Mouse (Mus musculus) c-Kit-negative CD71-positive TER-119-positive erythroid progenitor cells, embryonic 14.5 days (primary cell): ENCODE measurements around the gene Rad51b.
A peak's percentile ranks its signal among the peaks of the same experiment; 100 is the strongest.

Experiments
- DNase-seq: peaks from one replicate; pipeline ENCODE4 v3.0.0-alpha.2; 2013; ENCODE audit warnings: low read depth, low spot score

The Rad51b gene

DNA sequence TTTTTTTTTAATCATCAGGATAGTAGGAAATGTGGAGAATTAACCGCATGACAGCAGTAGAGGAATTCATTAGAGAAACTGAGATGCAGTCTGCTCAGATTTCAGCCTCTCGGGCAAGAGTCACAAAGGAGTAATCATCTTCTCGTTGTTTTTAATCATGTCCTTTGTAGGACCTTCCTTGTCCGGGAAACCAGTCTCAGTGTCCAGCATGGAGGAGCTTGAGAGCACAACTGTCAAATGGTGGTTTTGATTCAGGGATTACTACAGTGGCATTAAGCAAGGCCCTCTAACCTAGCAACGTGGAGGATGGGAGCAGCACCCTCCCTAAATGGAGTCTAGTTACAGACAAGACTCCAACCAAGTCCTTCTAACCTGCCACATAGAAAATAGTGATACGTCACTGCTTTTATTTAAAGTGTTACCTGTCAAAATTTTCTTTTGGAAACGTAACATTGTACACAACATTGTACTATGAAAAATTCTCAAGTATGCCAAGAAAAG lies 278.0 kb downstream of the Rad51b start:
- DNase-seq = no peak

GRCm38 (mm10) chr12:79577525-79577924 lies 280.4 kb downstream of the Rad51b start:
- DNase-seq = no peak

DNA sequence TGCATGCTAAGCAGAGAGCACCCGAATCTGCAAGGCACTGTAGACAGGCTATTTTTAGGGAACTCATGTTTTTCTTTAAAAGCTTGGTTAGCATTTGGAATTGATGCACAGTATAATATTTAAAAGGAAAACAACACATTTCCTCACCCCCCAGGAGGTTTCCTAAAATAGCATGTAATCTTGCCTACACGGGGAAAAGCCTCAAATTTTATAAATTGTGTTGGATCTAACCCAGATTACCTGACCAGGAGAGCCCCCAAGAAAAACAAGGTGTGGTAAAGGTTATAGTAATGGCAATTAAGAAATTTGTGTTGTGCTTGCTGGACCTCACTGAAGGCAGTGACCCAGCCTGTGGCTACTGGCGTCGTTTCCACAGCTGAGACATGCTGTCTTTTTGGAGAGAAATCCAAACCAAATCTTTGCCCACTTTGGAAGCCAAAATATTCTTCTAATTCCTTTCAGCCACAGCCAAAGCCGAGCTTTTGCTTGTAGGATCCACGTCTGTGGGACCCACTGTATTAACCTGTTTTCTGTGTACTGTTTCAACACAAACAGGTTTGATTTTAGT lies 282.0 kb downstream of the Rad51b start:
- DNase-seq = no peak

- no peak for DNase-seq
Observed at GRCm38 (mm10) chr12:79579837-79580236, 282.8 kb downstream of the Rad51b start.

- DNase-seq = no peak
Observed at GRCm38 (mm10) chr12:79584556-79585307, 287.6 kb downstream of the Rad51b start.

DNA sequence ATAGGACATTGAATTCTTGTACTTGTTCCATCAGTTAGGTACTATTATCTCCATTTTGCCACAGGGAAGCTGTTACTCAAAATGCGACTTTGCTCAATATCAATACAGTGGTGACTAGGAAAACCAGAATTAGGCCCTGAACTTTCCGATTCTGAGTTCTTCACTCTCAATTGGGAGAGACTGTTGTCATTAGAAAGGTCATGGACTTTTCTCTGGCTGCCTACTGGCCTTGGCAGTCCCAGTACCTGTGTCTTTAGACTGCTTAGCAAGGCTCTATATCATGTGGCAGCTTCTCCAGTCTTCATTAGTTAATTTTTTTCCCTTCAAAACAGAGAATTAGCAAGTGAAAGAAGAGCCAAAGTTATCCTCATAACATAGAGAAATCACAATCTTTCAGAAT lies 288.3 kb downstream of the Rad51b start:
- DNase-seq = no peak

GRCm38 (mm10) chr12:79588831-79589230 lies 291.7 kb downstream of the Rad51b start:
- DNase-seq = no peak

DNA sequence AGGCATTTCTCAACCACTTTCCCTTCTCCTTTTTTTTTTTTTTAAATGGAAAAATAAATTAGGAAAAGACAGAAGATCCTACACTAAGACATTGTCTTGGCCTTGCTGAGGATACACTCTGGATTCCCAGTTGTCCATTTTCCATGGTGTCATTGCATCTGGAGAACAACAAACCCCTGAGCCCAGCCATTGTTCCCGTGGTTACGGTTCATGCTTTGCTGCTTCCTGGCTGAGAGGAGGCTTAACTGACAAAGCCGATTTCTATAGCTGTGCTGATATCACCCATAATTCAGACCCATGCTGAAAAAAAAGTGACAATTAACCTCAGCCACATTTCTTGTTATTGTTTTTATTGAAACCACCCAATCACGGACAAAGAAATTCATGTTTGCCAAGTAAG lies 295.1 kb downstream of the Rad51b start:
- DNase-seq = no peak

- DNase-seq = no peak
Observed at GRCm38 (mm10) chr12:79596842-79597241, 299.8 kb downstream of the Rad51b start.

DNA sequence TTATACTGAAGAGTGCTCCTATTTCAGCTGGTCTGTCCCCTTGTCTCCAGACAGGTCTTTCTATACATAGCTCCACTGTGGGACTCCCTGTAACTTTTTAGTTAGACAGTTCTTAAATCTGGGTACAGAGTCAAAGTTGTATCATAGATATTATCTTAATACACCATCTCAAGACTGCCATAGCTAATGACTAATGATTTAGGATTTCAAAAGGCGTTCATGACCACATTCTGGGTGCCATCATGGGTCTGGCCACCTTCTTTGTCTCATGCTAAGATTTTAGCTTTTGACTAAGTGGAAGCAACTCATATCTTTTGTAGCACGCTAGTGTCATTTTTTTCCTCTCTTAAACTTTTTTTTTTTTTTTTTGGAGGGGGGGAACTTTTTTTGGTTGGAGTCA lies 300.3 kb downstream of the Rad51b start:
- no peak for DNase-seq

DNA sequence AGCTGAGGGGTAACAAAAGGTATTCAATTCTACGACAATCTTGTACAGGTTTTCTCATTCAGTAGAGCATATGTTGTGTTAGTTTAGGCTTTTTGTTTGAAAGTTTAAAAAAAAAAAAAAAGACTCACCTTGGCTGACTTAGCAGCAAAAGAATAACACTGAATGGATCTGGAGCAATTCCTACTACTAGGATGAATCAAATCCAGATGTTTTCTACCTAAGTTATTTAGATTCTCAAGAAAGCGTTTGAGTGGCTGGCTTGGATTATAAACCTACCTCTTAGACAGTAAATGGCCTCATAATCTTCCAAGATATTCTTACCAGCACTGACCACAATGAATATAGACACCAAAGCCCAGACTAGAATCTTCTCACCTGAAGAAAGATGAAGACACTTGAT lies 300.7 kb downstream of the Rad51b start:
- no peak for DNase-seq

- no peak for DNase-seq
Observed at GRCm38 (mm10) chr12:79598496-79598895, 301.4 kb downstream of the Rad51b start.

DNA sequence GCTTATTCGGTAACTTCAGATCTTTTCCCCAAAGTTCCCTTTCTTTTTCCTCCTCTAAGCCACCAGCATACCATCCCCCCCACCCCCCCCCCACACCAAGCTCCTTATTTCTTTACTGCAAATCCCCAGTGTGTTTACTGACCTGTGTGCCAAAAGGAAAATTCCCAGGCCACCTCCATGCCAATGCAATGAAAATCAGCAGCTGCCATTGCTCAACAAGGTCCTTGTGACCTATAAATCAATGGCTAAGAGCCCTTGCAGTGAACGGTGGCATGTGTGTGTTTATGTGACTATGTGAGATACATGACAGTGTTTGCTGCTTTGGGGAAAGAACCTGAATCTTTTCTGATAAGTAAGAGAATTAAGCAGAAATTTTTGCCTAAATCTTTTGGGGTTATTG lies 301.8 kb downstream of the Rad51b start:
- DNase-seq = no peak

GRCm38 (mm10) chr12:79600149-79600769 lies 303.2 kb downstream of the Rad51b start:
- no peak for DNase-seq

- DNase-seq = no peak
Observed at GRCm38 (mm10) chr12:79602641-79603040, 305.6 kb downstream of the Rad51b start.

- DNase-seq = no peak
Observed at GRCm38 (mm10) chr12:79604850-79605249, 307.8 kb downstream of the Rad51b start.

- DNase-seq = no peak
Observed at GRCm38 (mm10) chr12:79606197-79606631, 309.1 kb downstream of the Rad51b start.

- no peak for DNase-seq
Observed at GRCm38 (mm10) chr12:79609399-79610010, 312.4 kb downstream of the Rad51b start.

DNA sequence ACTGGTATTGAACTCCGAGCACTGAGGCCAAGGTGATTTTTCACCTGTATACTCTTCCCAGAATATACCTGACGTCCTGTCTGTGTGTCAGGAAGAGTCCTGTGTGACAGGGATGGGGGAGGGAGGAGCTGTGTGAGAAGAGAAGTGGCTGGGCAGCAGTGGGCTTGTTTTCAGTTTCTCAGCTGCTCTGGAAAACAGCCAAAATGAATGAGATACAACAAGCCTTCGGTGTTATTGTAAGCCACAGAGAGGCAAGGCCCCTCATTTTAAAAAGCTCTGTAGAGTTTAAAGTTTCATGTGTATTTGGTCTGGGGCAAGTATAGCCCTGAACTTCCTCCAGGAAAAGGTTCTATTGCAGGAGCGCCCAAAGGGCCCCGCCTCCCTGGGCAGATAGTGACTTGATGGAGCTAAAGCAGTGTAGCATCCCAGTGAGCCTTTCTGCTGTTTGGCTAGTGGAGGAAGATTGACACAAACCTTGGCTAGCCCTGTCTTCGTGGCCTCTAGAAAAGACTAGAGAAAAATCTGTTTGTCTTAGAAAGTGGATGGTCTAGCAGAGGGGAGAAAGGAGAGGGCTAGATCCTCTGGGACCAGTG lies 313.5 kb downstream of the Rad51b start:
- peak; percentile 39 for DNase-seq

- DNase-seq = peak; percentile 53
Observed at GRCm38 (mm10) chr12:79611665-79612064, 314.6 kb downstream of the Rad51b start.

DNA sequence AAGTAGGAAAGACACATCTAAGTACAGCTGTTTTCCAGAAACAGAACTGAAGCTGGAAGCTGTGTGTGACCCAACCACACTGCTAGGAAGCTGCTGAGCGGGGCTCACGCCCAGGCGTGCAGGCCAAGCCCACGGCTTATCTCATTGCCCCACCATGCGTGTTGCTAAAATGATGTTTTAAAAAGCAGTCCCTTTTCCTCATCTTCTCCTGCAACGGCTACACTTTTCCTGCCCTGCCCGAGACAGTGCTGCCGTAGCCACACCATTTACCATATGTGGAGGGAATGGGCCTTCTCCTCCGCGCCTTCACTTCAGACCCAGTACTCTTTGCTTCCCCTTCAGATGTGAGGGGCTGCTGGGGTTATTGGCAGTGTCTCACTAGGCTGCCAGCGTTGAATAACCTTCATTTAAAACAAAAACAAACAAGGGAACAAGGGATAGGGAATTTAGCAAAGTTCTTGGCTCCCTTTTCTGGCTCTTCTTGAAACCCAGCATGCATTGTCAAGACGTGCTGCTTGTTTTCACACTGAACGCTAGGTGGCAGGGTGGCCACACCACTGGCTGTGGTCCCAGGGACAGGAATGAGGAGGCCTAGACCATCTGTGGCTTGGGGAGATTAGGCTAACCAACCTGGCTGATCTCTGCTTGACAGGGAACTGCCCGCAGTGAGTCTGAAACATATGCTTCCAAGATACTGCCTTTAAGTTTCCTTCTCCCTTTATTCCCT lies 315.4 kb downstream of the Rad51b start:
- peak; percentile 88 for DNase-seq
